Mouse (Mus musculus) CH12.LX (cell line): Measurements from ENCODE around the gene Rho. TPM values are rescaled to one million over a fixed set of nuclear protein-coding genes. Genes with fewer than 3 reads are reported as not detected.

Experiments used
- DNase-seq: peaks from one replicate; pipeline ENCODE4 v3.0.0-alpha.2; 2013; ENCODE audit errors: extremely low read depth
- H3K27ac ChIP-seq: 2 replicates; pipeline ENCODE4 v1.5.1; 2012; ENCODE audit warnings: low read depth, mild to moderate bottlenecking, control low read depth, moderate library complexity; ENCODE audit not compliant: insufficient read depth
- H3K27me3 ChIP-seq: replicated peaks from 2 replicates; pipeline ENCODE3; 2012; ENCODE audit warnings: inconsistent platforms
- H3K36me3 ChIP-seq, 2 experiments: replicated peaks in 1 of 2; 2 replicates each; pipeline versions ENCODE3 to v1.6.1; 2012; ENCODE audit warnings: inconsistent platforms in 1 of 2, low read length in 1 of 2, mild to moderate bottlenecking in 1 of 2, mixed read lengths in 1 of 2, moderate library complexity in 1 of 2; ENCODE audit not compliant: control insufficient read depth in 1 of 2, insufficient read depth in 1 of 2
- H3K4me1 ChIP-seq, 2 experiments: 2 replicates each; pipeline ENCODE4 v1.6.1; 2012; ENCODE audit warnings: inconsistent platforms in 1 of 2, moderate library complexity in 1 of 2; ENCODE audit not compliant: insufficient read depth in 2 of 2, control insufficient read depth in 1 of 2
- H3K4me2 ChIP-seq: 2 replicates; pipeline ENCODE4 v1.6.1; 2012; ENCODE audit warnings: low read depth, mild to moderate bottlenecking, control low read depth; ENCODE audit not compliant: poor library complexity, insufficient read depth, severe bottlenecking
- H3K4me3 ChIP-seq, 3 experiments: fragments of 150-350 bp in 1 of 3; sonication (generic) in 1 of 3; replicated peaks in 1 of 3; 2 replicates each; pipeline versions ENCODE3 to v1.5.1; 2011 to 2012; ENCODE audit warnings: low read depth in 2 of 3, low read length in 2 of 3, mild to moderate bottlenecking in 2 of 3, moderate library complexity in 2 of 3, control low read depth in 1 of 3, improper control_type of control experiment in 1 of 3, inconsistent platforms in 1 of 3, mixed read lengths in 1 of 3; ENCODE audit not compliant: poor library complexity in 1 of 3
- H3K79me2 ChIP-seq: replicated peaks from 2 replicates; pipeline ENCODE4 v1.6.1; 2012; ENCODE audit warnings: mild to moderate bottlenecking, moderate library complexity; ENCODE audit not compliant: control insufficient read depth, poor library complexity, insufficient read depth, severe bottlenecking; ENCODE audit errors: extremely low read depth
- H3K9ac ChIP-seq: 2 replicates; pipeline ENCODE4 v1.6.1; 2012; ENCODE audit warnings: low read depth, mild to moderate bottlenecking, control low read depth, moderate library complexity; ENCODE audit not compliant: insufficient read depth
- H3K9me3 ChIP-seq: replicated peaks from 2 replicates; pipeline ENCODE3; 2012; ENCODE audit warnings: low read length, inconsistent platforms, mixed read lengths
- ELF1 ChIP-seq: IDR thresholded peaks from 2 replicates; pipeline ENCODE4 v1.6.1; 2014; ENCODE audit warnings: low read depth, mild to moderate bottlenecking, inconsistent platforms, low read length, improper control_type of control experiment
- EP300 ChIP-seq: IDR thresholded peaks from 2 replicates; pipeline ENCODE4 v1.6.1; 2011; ENCODE audit warnings: low read length, improper control_type of control experiment
- MYC ChIP-seq: IDR thresholded peaks from 2 replicates; pipeline ENCODE4 v1.6.1; 2011; ENCODE audit warnings: low read depth, mild to moderate bottlenecking, improper control_type of control experiment, low read length
- NELFE ChIP-seq: IDR thresholded peaks from 2 replicates; pipeline ENCODE4 v1.6.1; 2011; ENCODE audit warnings: low read depth, low read length, improper control_type of control experiment
- POLR2A ChIP-seq: IDR thresholded peaks from 2 replicates; pipeline ENCODE4 v1.6.1; 2011; ENCODE audit warnings: low read depth, mild to moderate bottlenecking, improper control_type of control experiment, low read length
- dilution Hi-C: fragments of 300-500 bp; cut with MboI; formaldehyde crosslinking; loops from 2 replicates; pipeline ENCODE4 v1.14.3; 2020; ENCODE audit warnings: low sequenced_read_pairs; ENCODE audit not compliant: extremely low pct_unique_long_range_greater_than_20kb, extremely low pct_ligation_motif_present
- in situ Hi-C: fragments of 300-500 bp; cut with MboI; formaldehyde crosslinking; loops from 3 replicates; pipeline ENCODE4 v1.14.3; 2019; ENCODE audit warnings: low sequenced_read_pairs, low pct_ligation_motif_present, low pct_unique_long_range_greater_than_20kb, mixed read lengths
- polyA plus RNA-seq: library from polyadenylated mRNA; unstranded; fragments of >175 nt; gene quantifications from 2 replicates; pipeline ENCODE4 v1.2.1, GENCODE M21; 2012; ENCODE audit warnings: low read depth; ENCODE audit not compliant: insufficient read length
- total RNA-seq, 2 experiments: library from RNA; depleted of rRNA; stranded (reverse); fragments of 300-350 nt in 1 of 2; fragments of >200 nt in 1 of 2; gene quantifications; 2 replicates each; pipeline ENCODE4 v1.2.3; 2012 to 2014

The Rho gene
- total and polyA plus RNA-seq, 3 experiments, result 0.04 TPM; not detected in 1

- Histone ChIP-seq H3K4me1 (peaks cover 13 to 62% of the 10 kb centered on the region in 2 experiments), H3K9me3 (no peaks in the 10 kb centered on the region), H3K79me2 (no peaks in the 10 kb centered on the region), H3K36me3 (peaks cover 72 to 95% of the 10 kb centered on the region in 2 experiments), H3K4me2 (no peak overlapping the region), H3K27ac (no peak overlapping the region), H3K4me3 (no peak overlapping the region), H3K9ac (no peak overlapping the region), H3K27me3 (no peaks in the 10 kb centered on the region)
- no peak for DNase-seq
- in situ Hi-C loops (no loop called here), dilution Hi-C loops (no loop called here)
- TF ChIP-seq EP300, result no peak
Observed at GRCm38 (mm10) chr6:115971273-115972060, 39.9 kb downstream of the Rho start.

- Histone ChIP-seq H3K4me3 (no peak overlapping the region), H3K27me3 (no peaks in the 10 kb centered on the region), H3K9ac (no peak overlapping the region), H3K79me2 (no peaks in the 10 kb centered on the region), H3K27ac (no peak overlapping the region), H3K4me2 (no peak overlapping the region), H3K9me3 (no peaks in the 10 kb centered on the region), H3K4me1 (peaks cover 13 to 62% of the 10 kb centered on the region in 2 experiments), H3K36me3 (peaks cover 71 to 95% of the 10 kb centered on the region in 2 experiments)
- no peak for TF ChIP-seq NELFE
- TF ChIP-seq MYC, result no peak
- no peak for TF ChIP-seq EP300
- in situ Hi-C loops (no loop called here), dilution Hi-C loops (no loop called here)
- DNase-seq, result no peak
Observed at GRCm38 (mm10) chr6:115972083-115972764, 40.7 kb downstream of the Rho start.

- no peaks in the 10 kb centered on the region for H3K9me3 ChIP-seq
- H3K4me3 ChIP-seq, result no peak overlapping the region
- dilution Hi-C loops, result no loop called here
- no peaks in the 10 kb centered on the region for H3K27me3 ChIP-seq
- in situ Hi-C loops, result no loop called here
- no peak overlapping the region for H3K4me2 ChIP-seq
- H3K36me3 ChIP-seq, result peaks cover 72 to 95% of the 10 kb centered on the region in 2 experiments
- no peak overlapping the region for H3K27ac ChIP-seq
- TF ChIP-seq ELF1 (0 out of 2 replicates have a peak, but pooled peaks have one; percentile 6), POLR2A (no peak)
- TF ChIP-seq, all 38 proteins: peak for 1
- peaks cover 13 to 63% of the 10 kb centered on the region in 2 experiments for H3K4me1 ChIP-seq
- no peak overlapping the region for H3K9ac ChIP-seq
- DNase-seq, result no peak
- H3K79me2 ChIP-seq, result no peaks in the 10 kb centered on the region
Observed at GRCm38 (mm10) chr6:115973139-115973875, 41.8 kb downstream of the Rho start.
